Mouse (Mus musculus) neural tube, embryonic 15.5 days (tissue): ENCODE measurements around the gene Palb2. TPM values are rescaled to one million over a fixed set of nuclear protein-coding genes. Genes with fewer than 3 reads are reported as not detected.
"Not testable (repeated sequence)": the region's sequence is repeated elsewhere in the genome, so short reads cannot be mapped to it uniquely, and the experiment has no call there.

ENCODE experiments used
- ATAC-seq: fragments of 200-750 bp; cut with Nextera tagmentation; 2 replicates; pipeline ENCODE4 v1.8.0; 2017; ENCODE audit warnings: mild to moderate bottlenecking, moderate TSS enrichment, moderate library complexity; ENCODE audit not compliant: low FRiP score
- H3K27ac ChIP-seq: fragments of 300-500 bp; sonication (generic); replicated peaks from 2 replicates; pipeline ENCODE4 v1.5.1; 2015; ENCODE audit warnings: mild to moderate bottlenecking, inconsistent platforms
- H3K27me3 ChIP-seq: fragments of 300-500 bp; sonication (generic); replicated peaks from 2 replicates; pipeline ENCODE4 v1.6.1; 2015; ENCODE audit warnings: inconsistent platforms
- H3K36me3 ChIP-seq: fragments of 300-500 bp; sonication (generic); 2 replicates; pipeline ENCODE4 v1.6.1; 2015; ENCODE audit warnings: inconsistent platforms
- H3K4me1 ChIP-seq: fragments of 300-500 bp; sonication (generic); 2 replicates; pipeline ENCODE4 v1.6.1; 2015; ENCODE audit warnings: inconsistent platforms
- H3K4me2 ChIP-seq: fragments of 300-500 bp; sonication (generic); 2 replicates; pipeline ENCODE4 v1.6.1; 2015; ENCODE audit warnings: inconsistent platforms, mild to moderate bottlenecking, moderate library complexity
- H3K4me3 ChIP-seq: fragments of 300-500 bp; sonication (generic); replicated peaks from 2 replicates; pipeline ENCODE4 v1.5.1; 2015; ENCODE audit warnings: mild to moderate bottlenecking, inconsistent platforms
- H3K9ac ChIP-seq: fragments of 300-500 bp; sonication (generic); replicated peaks from 2 replicates; pipeline ENCODE4 v1.6.1; 2015; ENCODE audit warnings: mild to moderate bottlenecking, inconsistent platforms
- H3K9me3 ChIP-seq: fragments of 300-500 bp; sonication (generic); replicated peaks from 2 replicates; pipeline ENCODE4 v1.6.1; 2016; ENCODE audit warnings: inconsistent platforms
- WGBS: fragments of 180-500 bp; shearing (Covaris S2); methylation state at CpG from one replicate; pipeline ENCODE4 v1.1.7; 2015; ENCODE audit warnings: mixed read lengths; 5-methylcytosine and 5-hydroxymethylcytosine counted together
- polyA plus RNA-seq: library from polyadenylated mRNA; unstranded; fragments of >200 nt; fragmentation: Nextera tagmentation; extraction: Ambion mirVana; gene quantifications from 2 replicates; pipeline ENCODE4 v1.2.1, GENCODE M21; 2015

Gene Palb2
- polyA plus RNA-seq, 1 experiment from 2014 or later: 4.6 TPM

DNA sequence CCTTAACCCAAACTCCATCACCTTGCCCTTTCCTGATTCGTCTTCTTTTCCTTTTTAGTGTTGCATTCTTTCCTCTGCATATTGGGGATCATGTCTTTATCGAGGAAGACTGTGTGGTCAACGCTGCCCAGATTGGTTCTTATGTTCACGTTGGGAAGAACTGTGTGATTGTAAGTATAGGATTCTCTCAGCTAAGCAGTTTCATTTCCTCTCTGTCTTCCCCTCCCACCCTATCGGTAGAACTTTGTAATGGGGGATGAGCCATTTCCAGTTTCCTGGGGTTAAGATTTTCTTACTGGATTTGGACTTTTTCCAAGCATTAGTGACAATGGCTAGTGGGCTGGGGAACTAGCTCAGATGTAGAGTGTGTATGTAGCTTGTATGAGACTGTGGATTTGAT, 5.4 kb upstream of the Palb2 start:
- ATAC-seq: no peak
- no peaks in the 10 kb centered on the region for H3K9me3 ChIP-seq
- peaks cover 9% of the 10 kb centered on the region for H3K4me1 ChIP-seq
- no peak overlapping the region for H3K4me2 ChIP-seq
- H3K27ac ChIP-seq: no peak overlapping the region
- H3K27me3 ChIP-seq: no peaks in the 10 kb centered on the region
- peaks cover 78% of the 10 kb centered on the region for H3K36me3 ChIP-seq
- H3K4me3 ChIP-seq: no peak overlapping the region
- WGBS: 93% methylated on average over 5 of the region's 5 CpGs
- H3K9ac ChIP-seq: no peak overlapping the region

- Histone ChIP-seq H3K9me3 (no peaks in the 10 kb centered on the region), H3K4me3 (no peak overlapping the region), H3K36me3 (peaks cover 69% of the 10 kb centered on the region), H3K27me3 (no peaks in the 10 kb centered on the region), H3K9ac (no peak overlapping the region), H3K4me1 (peaks cover 14% of the 10 kb centered on the region), H3K4me2 (no peak overlapping the region), H3K27ac (no peak overlapping the region)
- no peak for ATAC-seq
Measured at GRCm38 (mm10) chr7:122137071-122137470, 4.3 kb upstream of the Palb2 start.

DNA sequence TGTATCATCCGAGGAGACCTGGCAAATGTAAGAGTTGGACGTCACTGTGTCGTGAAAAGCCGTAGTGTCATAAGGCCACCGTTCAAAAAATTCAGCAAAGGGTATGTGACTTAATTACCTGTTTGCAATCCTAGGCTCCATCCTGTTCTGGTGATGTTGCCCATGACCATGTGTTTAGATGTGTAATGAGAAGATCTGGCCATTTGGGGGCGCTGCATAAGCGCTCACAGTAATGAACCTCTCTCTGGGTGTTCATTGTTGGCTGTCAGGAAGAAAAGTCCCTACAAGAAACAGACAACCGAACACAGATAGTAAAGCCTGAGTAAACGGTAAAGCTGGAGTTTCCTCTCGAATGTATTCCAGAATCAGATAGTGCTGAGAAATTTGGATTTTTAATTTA, 2.3 kb upstream of the Palb2 start:
- Histone ChIP-seq H3K4me1 (peaks cover 18% of the 10 kb centered on the region), H3K27me3 (no peaks in the 10 kb centered on the region), H3K9ac (no peak overlapping the region), H3K36me3 (peaks cover 51% of the 10 kb centered on the region), H3K4me3 (no peak overlapping the region), H3K9me3 (no peaks in the 10 kb centered on the region), H3K27ac (no peak overlapping the region), H3K4me2 (no peak overlapping the region)
- 75% methylated on average over 10 of the region's 10 CpGs for WGBS
- ATAC-seq: no peak

GRCm38 (mm10) chr7:122133338-122133625, 497 bp upstream of the Palb2 start:
- Histone ChIP-seq H3K4me1 (peaks cover 18% of the 10 kb centered on the region), H3K4me3 (peak overlapping the region; percentile 80), H3K9ac (peak overlapping the region; percentile 72), H3K27me3 (no peaks in the 10 kb centered on the region), H3K27ac (peak overlapping the region; percentile 81), H3K9me3 (no peaks in the 10 kb centered on the region), H3K4me2 (peak overlapping the region; percentile 89), H3K36me3 (peaks cover 35% of the 10 kb centered on the region)
- 17% methylated on average over 8 of the region's 8 CpGs for WGBS
- peak; percentile 45 for ATAC-seq

DNA sequence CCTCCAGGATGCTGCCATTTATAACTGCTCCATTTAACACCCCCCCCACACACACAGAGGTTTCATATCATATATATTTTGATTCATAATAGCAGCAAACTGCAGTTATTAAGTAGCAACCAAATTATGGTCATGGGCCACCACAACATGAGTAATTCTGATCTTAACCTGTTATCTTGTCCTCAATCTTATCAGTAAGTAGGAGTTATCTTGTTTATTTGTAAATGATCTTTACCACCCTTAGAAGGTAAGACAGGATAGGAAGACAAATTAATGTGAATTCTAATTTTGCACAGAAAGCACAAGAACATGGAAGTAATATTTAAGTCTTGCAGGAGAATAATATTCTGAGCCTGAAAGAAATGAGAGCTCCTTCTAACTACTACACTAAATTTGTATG, 951 bp downstream of the Palb2 start:
- Histone ChIP-seq H3K27ac (no peak overlapping the region), H3K9ac (no peak overlapping the region), H3K36me3 (peaks cover 36% of the 10 kb centered on the region), H3K9me3 (no peaks in the 10 kb centered on the region), H3K4me3 (peak overlapping the region; percentile 80), H3K4me2 (peak overlapping the region; percentile 89), H3K27me3 (no peaks in the 10 kb centered on the region), H3K4me1 (peaks cover 18% of the 10 kb centered on the region)
- ATAC-seq: no peak

DNA sequence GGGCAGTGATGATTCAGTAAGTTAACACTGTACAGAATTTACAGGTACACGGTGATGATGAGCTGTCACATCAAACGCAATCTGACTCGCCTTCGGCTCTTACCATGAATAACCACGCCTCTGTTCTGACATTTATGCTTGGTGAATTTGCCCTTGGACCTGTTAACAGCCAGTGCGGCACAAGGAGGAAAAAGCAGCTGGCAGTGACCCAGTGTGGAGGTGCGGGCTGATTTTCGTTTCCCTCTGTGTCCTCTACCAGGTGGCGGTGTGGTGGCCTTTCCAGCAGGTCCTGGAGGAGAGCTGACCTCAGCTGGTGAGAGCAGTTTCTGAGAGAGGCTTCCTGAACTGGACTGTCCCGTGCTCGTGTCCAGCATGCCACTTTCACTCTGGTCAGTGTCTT, 5.8 kb downstream of the Palb2 start:
- Histone ChIP-seq H3K4me3 (no peak overlapping the region), H3K36me3 (peaks cover 31% of the 10 kb centered on the region), H3K9ac (no peak overlapping the region), H3K27ac (no peak overlapping the region), H3K4me1 (peaks cover 3% of the 10 kb centered on the region; the same call in 1 of the 2 replicates), H3K27me3 (no peaks in the 10 kb centered on the region), H3K4me2 (no peak overlapping the region), H3K9me3 (no peaks in the 10 kb centered on the region)
- 95% methylated on average over 11 of the region's 11 CpGs for WGBS
- no peak for ATAC-seq

DNA sequence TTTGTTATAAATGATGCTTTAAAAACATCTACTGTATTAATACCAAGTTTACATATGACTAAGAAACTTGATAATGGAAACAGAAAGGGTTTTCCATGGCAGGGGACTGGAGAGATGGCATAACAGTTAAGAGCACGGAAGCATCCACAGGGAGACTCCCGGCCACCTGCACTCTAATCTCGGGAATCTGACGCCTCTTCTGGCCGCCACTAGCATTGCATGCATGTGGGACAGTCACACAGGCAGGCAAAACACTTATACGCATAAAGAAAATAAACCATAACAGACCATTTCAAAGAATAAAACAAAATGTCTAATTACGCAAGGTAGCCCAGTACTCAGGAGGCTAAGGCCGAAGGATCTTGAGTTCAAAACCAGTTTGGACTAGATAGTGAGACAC, 7.1 kb downstream of the Palb2 start:
- Histone ChIP-seq H3K9ac (no peak overlapping the region), H3K27me3 (no peaks in the 10 kb centered on the region)
- whole genome bisulfite sequencing: 77% methylated on average over 8 of the region's 8 CpGs

GRCm38 (mm10) chr7:122123518-122123917, 9.3 kb downstream of the Palb2 start:
- no peaks in the 10 kb centered on the region for H3K4me1 ChIP-seq
- WGBS: 91% methylated on average over 4 of the region's 4 CpGs
- H3K9ac ChIP-seq: no peak overlapping the region
- ATAC-seq: no peak
- no peak overlapping the region for H3K4me3 ChIP-seq
- H3K36me3 ChIP-seq: peaks cover 40% of the 10 kb centered on the region
- H3K4me2 ChIP-seq: no peak overlapping the region
- no peaks in the 10 kb centered on the region for H3K9me3 ChIP-seq
- H3K27me3 ChIP-seq: no peaks in the 10 kb centered on the region
- H3K27ac ChIP-seq: no peak overlapping the region

More for the DNA sequence above, 7.1 kb downstream of the Palb2 start:
- no peak overlapping the region for H3K4me2 ChIP-seq
- H3K4me1 ChIP-seq: no peaks in the 10 kb centered on the region
- peaks cover 31% of the 10 kb centered on the region for H3K36me3 ChIP-seq
- H3K4me3 ChIP-seq: no peak overlapping the region
- no peak overlapping the region for H3K27ac ChIP-seq
- H3K9me3 ChIP-seq: no peaks in the 10 kb centered on the region
- ATAC-seq: no peak

- Histone ChIP-seq H3K27ac (no peak overlapping the region), H3K9me3 (no peaks in the 10 kb centered on the region), H3K4me3 (no peak overlapping the region), H3K27me3 (no peaks in the 10 kb centered on the region), H3K36me3 (peaks cover 8% of the 10 kb centered on the region; the same call in 1 of the 2 replicates), H3K9ac (no peak overlapping the region), H3K4me1 (no peaks in the 10 kb centered on the region), H3K4me2 (no peak overlapping the region)
- WGBS: 96% methylated on average over 6 of the region's 6 CpGs
- no peak for ATAC-seq
Measured at GRCm38 (mm10) chr7:122108206-122108605, 24.6 kb downstream of the Palb2 start.

DNA sequence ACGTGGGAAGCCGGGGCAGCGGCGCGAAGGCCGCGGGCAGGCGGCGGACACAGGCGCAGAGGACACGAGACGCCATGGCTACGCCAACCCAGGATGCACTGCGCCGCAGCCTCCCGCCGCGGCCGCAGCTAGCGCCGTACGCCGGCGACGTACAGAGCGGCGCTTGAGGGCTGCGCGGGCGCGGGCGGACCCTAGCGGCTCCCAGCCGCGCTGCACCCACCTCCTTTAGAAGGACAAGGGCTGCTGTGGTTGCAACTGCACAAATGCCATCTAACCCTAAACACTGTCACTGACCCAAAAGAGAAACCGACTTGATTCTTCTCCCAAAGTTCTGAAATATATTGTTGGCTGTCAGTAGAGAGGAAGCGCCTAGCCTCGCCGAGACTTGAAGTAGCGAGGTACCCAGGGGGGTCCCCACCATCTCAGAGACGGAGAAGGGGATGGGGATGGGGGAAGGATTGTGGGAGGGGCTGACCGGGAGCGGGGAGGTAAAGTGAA, 31.0 kb downstream of the Palb2 start, which contains the start of gene Ndufab1:
Ndufab1 (minus strand) TSS at position 140 of the 498 bp plus-strand sequence.
- peaks cover 17% of the 10 kb centered on the region for H3K36me3 ChIP-seq
- peak within 1 kb of the TSS; percentile 75 for H3K27ac ChIP-seq
- H3K4me3 ChIP-seq: peak within 1 kb of the TSS; percentile 69
- H3K4me2 ChIP-seq: peak within 1 kb of the TSS; percentile 82
- ATAC-seq: peak; percentile 99
- H3K27me3 ChIP-seq: no peaks in the 10 kb centered on the region
- peak within 1 kb of the TSS; percentile 89 for H3K9ac ChIP-seq
- H3K9me3 ChIP-seq: no peaks in the 10 kb centered on the region
- WGBS: under 1% methylated on average over 38 of the region's 43 CpGs
- H3K4me1 ChIP-seq: peaks cover 28% of the 10 kb centered on the region

GRCm38 (mm10) chr7:122101014-122101746, 31.6 kb downstream of the Palb2 start:
- not testable (repeated sequence) for H3K9me3 ChIP-seq, H3K27me3 ChIP-seq
- Histone ChIP-seq H3K9ac (peak overlapping the region; percentile 89), H3K27ac (peak overlapping the region; percentile 72; the same call in 1 of the 2 replicates), H3K36me3 (peaks cover 23% of the 10 kb centered on the region), H3K4me1 (peaks cover 28% of the 10 kb centered on the region), H3K4me2 (peak overlapping the region; percentile 82), H3K4me3 (peak overlapping the region; percentile 69)
- peak; percentile 72 for ATAC-seq
- WGBS: 9% methylated on average over 22 of the region's 28 CpGs

- Histone ChIP-seq H3K9me3 (no peaks in the 10 kb centered on the region), H3K9ac (no peak overlapping the region), H3K4me2 (no peak overlapping the region), H3K4me3 (no peak overlapping the region), H3K36me3 (peaks cover 42% of the 10 kb centered on the region), H3K27ac (no peak overlapping the region), H3K4me1 (peaks cover 28% of the 10 kb centered on the region), H3K27me3 (no peaks in the 10 kb centered on the region)
- no peak for ATAC-seq
- WGBS: 56% methylated on average over 4 of the region's 4 CpGs
Measured at GRCm38 (mm10) chr7:122099222-122099621, 33.6 kb downstream of the Palb2 start.
